Mouse (Mus musculus) embryo, embryonic 10 days (tissue): ENCODE data around the gene Spi1.
A peak's percentile ranks its signal among the peaks of the same experiment; 100 is the strongest.
"Not testable (repeated sequence)": the region's sequence is repeated elsewhere in the genome, so short reads cannot be mapped to it uniquely, and the experiment has no call there.

Experiments
- DNase-seq: peaks from one replicate; pipeline ENCODE4 v3.0.0-alpha.2; 2015; ENCODE audit warnings: low spot score

The Spi1 gene

DNA sequence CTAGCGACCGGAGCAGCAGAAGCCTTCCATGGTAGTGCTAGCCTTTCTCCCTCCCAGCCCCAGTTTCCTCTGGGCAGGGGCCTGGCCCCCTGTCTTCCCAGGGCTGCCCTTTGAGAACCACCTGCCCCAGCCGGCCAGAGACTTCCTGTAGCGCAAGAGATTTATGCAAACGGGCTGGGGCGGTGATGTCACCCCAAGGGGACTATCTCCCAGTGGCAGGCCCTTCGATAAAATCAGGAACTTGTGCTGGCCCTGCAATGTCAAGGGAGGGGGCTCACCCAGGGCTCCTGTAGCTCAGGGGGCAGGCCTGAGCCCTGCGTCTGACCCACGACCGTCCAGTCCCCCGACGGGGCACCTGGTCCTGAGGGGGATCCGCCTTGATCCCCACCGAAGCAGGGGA lies 14.3 kb downstream of the Spi1 start:
- no peak for DNase-seq

DNA sequence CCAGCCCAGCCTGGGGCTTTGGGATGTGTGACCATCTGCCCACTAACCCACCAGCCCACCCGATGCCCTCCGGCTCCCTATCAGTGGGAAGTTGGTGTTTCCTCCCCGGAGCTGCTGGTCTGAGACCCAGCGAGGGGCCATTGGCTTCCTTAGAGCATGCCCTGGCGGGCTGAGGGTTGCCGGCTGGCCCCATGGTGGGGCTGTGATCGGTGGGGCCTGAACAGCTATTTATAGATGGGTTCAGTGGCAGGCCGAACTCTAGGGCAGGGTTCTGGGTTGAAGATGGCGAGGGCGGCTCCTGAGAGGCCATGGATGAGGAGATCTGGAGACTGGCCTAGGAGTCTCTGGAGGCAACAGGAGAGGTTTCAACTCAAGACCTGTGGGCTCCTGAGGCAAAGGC lies 14.8 kb downstream of the Spi1 start:
- DNase-seq: no peak

DNA sequence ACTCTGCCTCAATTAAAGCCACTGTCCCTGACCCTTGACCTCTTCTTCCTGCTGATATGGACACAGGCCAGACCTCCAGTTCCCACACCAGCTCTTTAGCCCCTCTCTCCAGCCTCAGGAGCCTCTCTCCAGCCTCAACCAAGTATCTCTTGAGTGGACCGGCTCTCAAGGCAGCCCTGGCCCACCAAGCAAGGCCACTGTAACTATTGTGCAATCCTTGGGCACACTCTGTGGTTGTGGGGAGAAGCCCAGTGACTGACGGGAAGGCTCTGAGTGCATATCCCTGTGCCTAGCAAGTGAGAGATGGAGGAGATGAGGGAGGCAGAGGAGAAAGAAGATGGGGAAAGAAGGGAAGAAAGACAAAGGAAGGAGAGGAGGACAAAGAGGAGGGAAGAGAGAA lies 16.0 kb downstream of the Spi1 start:
- no peak for DNase-seq

DNA sequence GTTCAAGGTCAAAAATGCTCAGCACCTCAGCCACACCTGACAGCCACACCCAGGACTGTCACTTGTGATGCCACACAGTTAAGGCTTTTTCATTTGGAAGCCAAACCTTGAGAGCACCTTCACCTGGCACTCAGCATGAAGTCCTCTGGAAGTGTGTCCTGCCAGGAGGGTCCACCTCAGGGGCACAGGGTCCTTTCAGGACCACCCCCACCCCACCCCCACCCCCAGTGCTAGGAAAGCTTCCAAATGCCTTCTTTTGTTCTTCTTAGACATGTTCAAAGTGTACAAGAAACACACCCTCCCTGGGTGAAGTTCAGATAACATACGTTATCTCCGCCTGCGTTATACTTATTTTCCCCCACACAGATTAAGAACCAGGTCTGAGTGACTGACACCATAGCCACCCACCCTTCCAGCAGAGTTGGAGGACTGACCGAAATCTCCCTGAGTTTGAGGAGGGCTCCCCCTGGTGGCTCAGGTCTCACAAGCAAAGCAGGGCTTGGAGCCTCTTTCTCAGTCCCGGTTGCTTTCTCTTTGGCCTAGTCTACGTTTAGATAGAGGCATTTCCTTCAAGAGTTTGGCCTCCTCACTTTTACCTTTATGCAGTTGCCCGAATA lies 19.0 kb downstream of the Spi1 start:
- peak; percentile 89 for DNase-seq

DNA sequence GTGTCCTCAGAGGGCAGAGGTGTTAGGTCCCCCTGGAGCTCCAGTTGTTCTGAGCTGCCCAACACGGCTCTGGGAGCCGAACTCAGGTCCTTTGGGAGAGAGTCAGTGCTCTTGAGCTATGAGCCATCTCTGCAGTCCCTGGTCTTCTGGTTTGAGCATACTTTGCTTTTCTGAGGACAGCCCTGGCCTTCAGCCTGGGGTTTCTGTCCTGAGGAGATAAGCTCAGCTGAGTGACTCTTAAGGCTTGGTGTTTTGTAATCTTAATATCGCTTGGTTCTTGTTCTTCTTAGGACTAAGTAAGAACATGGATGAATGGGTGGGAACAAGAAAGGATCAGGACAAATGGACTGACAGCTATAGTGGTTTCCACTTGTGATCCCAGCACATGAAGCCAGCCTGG lies 26.0 kb downstream of the Spi1 start:
- no peak for DNase-seq

DNA sequence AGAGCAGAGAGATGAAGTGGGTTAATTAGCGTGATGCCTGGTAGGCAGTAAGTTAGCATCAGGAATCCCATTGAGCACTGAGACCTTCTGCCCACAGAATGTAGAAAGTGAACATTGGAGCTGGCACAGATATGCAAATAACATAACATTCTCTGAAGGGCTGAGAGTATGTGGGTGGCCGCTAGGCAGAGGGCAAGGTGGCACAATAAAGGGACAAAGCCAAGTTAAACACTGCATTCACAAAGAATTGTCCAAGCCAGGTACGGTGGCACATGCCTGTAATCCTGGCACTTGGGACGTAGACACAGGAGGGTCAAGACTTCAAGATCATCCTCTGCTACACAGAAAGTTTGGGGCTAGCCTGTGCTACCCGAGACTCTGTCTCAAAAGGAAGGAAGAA lies 27.1 kb downstream of the Spi1 start:
- DNase-seq: no peak

DNA sequence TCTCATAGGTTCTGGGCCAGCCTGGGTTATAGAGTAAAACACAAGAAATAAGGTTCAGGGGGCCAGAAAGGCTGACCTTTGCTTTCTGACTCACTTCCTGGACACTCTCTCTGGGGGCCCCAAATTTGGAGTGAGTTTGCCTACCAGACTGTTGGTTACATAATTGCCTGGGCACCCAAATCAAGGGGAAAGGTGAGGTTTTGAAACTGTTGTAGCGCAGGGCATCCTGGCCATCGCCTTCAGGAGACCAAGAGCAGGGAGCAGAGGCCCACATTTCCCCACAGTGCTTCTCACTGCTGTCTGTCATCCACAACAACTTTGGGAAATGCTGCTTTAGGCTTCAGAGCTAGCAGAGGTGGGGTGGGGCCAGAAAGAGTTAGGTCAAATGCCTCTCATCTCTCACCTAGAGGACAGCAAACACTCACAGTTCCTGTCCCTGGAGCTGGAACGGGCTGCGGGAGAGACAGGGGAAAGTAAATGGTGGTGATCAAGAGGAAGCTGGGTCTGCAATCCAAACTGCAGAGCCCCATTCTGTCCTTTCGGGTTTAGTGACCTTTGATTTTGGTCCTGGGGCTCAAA lies 27.7 kb downstream of the Spi1 start:
- DNase-seq: no peak

DNA sequence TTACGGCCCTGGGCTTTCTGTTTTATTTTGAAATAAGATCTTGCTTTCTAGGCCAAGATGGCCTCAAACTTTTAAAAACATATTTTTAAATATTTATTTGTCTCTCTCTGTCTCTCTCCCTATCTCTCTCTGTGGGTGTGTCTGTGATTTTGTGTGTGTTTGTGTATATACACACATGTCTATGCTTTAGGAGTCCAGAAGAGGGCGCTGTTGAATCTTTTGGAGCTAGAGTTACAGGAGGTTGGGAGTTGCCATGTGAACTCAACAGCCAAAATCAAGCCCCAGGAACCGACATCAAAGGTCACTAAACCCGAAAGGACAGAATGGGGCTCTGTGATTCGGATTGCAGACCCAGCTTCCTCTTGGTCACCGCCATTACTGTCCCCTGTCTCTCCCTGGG lies 28.2 kb downstream of the Spi1 start:
- no peak for DNase-seq

DNA sequence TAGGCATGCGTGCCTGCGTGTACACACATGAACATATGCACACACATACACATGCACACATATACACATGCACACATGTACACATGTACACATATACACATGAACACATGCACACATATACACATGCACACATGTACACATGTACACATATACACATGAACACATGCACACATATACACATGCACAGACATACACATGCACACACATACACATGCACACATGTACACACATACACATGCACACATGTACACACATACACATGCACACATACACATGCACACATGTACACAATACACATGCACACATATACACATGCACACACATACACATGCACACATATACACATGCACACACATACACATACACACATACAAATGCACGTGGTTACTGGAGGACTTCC lies 29.6 kb downstream of the Spi1 start:
- not testable (repeated sequence) for DNase-seq

DNA sequence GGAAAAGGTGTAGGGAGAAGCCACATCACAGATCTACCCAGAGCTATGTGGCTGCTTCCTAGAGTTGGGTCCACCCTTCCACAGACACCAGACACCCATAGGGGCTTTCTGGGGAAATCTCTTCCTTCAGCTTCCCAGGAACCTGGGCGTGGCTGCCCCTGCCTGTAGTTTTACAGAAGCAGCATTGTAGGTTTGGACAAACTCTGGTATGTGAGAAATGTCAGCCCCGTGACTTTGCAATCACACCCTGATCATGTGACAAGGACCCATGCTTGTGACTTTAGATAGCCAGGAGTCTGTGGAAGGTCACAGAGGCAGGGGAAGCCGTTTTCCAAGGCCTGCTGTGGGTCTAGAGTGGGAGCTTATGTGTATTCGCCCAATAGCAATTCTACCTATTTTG lies 30.3 kb downstream of the Spi1 start:
- DNase-seq: no peak

DNA sequence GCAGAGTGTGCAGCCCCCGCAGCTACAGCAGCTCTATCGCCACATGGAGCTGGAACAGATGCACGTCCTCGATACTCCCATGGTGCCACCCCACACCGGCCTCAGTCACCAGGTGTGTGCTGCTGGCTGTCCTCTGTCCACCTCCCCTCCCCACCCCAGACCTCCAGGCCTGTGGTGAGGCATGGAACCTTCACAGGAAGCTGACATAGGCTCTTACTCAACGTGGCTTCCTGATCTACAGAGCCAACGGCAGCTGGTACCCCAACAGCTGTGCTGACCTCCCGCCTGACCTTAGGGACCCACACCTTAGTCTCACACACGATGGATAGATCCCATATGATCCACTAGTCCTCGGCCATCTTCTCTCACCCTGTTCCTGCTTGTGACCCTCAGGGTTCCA lies 31.1 kb downstream of the Spi1 start:
- no peak for DNase-seq

DNA sequence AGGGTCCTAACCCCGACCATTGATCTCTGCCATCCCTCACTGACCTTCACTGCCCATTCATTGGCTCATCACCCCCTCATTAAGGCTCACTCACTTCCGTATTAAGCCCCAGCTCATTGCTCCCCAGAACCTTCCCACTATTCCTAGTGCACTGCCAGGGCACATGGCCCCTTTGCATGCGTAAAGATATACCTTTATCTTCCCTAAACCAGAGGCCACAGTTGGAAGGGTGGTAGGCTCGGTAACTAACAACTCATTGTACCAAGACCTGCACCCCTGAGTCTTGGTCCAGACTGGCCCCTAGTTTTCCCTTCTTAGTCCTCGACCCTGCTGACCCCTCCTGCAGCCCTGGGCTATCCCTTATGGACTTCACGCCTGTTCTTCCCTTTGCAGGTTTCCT lies 31.7 kb downstream of the Spi1 start:
- DNase-seq: no peak

DNA sequence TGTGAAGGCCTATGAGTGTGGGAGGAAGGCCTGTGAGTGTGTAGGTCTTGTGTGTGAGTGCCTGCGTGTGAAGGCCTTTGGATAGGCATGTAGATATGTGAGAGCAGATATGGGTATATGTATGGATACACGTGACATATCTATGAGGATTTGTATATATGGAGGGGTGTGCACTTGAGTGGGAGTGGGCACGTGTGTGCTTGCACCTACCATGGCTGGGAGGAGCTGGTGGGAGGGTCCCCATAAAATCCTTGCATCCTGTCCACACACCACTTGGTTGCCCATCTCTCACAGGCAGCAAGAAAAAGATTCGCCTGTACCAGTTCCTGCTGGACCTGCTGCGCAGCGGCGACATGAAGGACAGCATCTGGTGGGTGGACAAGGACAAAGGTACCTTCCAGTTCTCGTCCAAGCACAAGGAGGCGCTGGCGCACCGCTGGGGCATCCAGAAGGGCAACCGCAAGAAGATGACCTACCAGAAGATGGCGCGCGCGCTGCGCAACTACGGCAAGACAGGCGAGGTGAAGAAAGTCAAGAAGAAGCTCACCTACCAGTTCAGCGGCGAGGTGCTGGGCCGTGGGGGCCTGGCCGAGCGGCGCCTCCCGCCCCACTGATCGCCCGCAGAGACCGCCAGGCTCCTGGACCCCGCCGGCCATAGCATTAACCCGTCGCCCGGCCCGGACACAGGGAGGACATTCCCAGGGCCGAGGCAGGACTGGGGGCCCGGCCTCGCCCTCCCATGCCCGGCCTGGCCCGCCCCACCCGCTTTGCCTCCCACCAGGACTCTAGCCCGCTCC lies 32.8 kb downstream of the Spi1 start:
- peak; percentile 98 for DNase-seq

DNA sequence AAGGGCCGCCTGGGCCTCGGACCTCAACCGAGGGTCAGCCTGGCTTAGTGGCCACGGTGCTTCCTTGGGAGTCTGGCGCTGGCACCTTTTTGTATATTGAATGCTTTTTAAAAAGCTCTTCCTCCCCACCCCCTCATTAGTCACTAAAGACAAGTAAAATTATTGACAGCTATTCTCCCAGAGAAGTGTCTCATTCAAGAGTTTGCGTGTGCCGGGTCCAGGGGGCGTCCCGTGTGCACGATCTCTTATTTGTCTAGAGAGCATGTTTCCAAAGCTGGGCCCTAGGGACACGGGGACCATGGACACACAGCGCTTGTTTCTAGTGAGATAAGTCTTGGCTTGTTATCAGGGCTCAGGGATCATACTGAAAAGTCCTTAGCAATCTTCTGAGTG lies 33.4 kb downstream of the Spi1 start:
- DNase-seq: no peak

DNA sequence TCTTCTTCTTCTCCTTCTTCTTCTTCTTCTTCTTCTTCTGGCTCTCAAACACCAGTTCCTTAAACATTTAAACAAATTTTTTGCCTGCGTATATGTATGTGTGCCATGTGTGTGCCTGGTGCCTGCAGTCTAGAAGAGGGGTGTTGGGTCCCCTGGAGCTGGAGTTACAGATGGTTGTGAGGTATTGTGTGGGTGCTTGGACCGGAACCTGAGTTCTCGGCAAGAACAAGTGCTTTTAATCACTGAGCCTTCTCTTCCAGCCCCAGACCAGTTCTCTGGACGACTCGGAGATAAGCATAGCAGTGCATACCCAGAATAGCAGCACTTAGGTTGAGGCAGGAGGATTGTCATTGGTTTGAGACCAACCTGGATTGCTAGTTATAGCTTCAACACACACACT lies 34.7 kb downstream of the Spi1 start:
- no peak for DNase-seq

DNA sequence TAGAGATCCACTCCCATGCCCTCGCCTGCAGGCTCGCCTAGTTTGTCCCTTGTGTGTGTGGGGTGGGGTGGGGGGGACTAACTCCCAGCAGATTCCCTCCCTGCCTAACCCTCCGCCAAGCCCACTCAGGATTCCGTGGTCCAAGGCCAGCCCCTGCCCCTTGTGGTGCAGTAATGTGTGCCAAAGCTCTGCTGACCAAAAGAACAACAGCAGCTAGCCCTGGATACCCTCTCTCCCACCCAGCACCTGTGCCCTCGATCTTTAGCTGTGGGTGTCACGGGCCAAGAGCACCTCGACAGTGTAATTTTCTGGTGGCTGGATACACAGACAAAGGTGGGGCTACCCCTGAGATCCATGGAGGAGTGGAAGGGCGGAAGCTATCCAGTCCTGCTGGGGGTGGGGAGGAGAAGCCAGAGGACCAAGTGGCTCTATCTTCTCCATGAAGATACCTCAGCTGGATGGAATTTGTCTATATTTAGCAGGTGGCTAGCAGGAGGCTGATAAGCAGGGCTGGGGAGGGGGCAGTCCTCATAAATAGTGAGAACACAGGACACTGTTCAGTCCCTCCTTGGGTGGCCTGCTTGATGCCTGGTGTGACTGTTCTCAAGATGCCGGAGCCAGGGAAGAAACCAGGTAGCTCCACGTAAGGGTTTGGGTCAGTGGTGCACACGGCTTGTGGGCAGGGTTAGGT lies 35.5 kb downstream of the Spi1 start, which contains the start of gene Mybpc3:
Gene Mybpc3 (plus strand): TSS at position 560 of the 691 bp plus-strand sequence.
- DNase-seq: no peak

DNA sequence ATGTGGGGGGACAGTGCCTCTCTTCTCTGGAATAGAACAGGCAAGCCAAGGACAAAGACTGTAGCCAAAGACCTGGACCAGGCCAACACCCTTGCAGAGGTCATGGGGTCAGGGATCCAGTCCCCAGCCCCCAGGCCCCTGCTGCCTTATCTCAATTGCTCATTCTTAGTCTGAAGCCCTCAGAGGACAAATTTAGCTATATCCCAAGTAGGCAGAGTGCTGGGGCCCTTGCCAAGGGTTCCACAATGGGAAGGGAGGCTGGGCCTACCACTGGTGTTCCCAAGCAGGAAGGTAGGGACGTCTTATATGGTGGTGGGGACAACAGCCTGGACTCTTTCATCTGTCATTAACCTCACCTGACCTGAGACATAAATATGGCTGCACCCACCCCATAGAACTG lies 36.5 kb downstream of the Spi1 start:
- no peak for DNase-seq

DNA sequence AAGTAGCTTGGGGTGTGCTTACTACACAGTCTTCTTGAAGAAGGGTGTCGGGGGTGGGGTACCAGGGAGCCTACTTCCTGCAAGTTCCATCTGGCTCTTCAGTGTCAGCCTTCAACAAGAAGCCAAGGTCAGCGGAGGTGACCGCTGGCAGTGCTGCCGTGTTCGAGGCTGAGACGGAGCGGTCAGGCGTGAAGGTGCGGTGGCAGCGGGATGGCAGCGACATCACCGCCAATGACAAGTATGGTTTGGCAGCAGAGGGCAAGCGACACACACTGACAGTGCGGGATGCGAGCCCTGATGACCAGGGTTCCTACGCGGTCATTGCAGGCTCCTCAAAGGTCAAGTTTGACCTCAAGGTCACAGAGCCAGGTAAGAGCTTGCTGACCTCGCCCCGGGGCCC lies 36.9 kb downstream of the Spi1 start:
- no peak for DNase-seq

DNA sequence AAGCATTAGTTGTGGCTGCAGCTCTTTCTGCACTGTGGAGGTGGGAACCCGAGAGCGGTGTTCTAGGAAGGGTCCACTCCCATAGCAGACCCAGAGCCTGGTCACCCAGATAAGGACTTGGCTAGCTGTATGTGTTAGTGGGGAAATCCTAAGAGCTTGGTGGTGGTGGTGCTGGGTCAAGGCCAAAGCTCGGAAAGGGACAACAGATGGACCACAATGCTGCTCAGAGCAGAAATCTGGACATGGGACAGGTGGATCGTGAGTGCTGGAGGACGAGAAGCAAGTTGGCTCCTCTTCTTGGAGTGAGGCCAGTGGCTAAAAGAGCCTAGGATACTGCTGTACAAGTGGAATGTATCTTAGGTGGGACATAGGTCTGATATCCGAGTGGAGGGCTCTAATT lies 37.4 kb downstream of the Spi1 start:
- no peak for DNase-seq

DNA sequence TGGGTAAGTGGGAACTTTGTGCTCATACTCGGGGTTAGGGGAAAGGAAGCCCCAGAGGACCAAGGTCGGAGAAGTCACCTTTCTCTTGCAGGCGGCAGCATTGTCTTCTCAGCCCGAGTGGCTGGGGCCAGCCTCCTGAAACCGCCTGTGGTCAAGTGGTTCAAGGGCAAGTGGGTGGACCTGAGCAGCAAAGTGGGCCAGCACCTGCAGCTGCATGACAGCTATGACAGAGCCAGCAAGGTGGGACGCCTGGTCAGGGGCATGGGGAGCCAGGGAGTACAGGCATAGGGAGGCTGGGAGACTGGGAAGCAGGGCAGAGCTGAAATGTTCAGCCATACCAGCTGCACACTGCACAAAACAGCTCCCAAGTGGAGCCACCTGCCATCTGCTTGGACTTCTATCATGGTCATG lies 38.1 kb downstream of the Spi1 start:
- no peak for DNase-seq

DNA sequence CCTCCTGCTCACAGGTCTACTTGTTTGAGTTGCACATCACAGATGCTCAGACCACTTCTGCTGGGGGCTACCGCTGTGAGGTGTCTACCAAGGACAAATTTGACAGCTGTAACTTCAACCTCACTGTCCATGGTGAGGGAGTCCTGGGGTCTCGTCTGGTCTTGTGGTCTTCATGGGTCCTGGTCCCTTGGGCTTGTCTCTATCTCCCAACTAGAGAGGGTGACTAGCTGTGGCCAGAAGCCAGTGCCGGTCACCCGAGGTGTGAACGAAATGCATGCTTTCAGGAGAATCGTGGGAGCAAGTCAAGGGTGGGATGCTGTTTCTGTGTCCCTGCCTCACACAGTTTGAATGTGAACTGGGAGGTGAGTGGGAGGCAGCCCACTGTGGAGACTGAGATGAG lies 38.8 kb downstream of the Spi1 start:
- no peak for DNase-seq

DNA sequence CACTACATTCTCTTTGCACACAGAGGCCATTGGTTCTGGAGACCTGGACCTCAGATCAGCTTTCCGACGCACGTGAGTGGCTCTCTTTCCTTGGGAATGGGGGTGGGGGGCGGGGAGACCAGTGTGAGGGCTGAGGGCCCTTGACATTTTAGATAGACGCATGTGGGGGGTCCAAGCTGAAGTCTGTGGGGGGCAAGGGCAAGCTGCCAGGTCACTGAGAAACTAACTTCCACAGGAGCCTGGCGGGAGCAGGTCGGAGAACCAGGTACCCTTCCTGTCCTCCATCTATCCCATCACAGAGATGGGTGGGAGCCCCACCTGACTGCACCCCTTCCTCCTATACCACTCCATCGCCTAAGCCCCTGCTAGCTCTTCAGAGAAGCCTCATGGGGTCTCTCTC lies 39.3 kb downstream of the Spi1 start:
- DNase-seq: no peak

DNA sequence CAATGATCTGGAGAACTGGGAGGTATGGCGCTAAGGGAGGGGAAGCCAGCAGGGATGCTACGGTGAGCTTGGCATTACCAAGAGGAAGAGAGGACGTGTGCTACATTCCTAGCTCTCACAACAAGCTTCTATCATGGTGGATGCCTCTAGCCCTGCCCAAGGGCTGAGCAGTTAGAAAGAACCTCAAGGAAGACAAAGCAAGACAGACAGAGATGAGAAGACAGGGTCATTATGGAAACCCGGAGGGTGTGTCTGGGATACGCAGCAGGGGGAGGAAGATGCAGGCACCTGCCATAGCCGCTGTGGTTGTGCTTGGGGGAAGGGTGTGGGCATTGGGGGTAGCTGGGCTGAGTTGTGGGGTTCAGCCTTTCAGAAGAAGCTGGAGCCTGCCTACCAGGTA lies 41.3 kb downstream of the Spi1 start:
- no peak for DNase-seq
